Mouse (Mus musculus) B cell, adult 2 months (primary cell): Measurements from ENCODE around the gene 1700020D05Rik.
A peak's percentile ranks its signal among the peaks of the same experiment; 100 is the strongest.
"Not testable (repeated sequence)": the region's sequence is repeated elsewhere in the genome, so short reads cannot be mapped to it uniquely, and the experiment has no call there.

Source experiments
- DNase-seq, 2 experiments: peaks; one replicate each; pipeline ENCODE4 v3.0.0; 2022

The 1700020D05Rik gene

DNA sequence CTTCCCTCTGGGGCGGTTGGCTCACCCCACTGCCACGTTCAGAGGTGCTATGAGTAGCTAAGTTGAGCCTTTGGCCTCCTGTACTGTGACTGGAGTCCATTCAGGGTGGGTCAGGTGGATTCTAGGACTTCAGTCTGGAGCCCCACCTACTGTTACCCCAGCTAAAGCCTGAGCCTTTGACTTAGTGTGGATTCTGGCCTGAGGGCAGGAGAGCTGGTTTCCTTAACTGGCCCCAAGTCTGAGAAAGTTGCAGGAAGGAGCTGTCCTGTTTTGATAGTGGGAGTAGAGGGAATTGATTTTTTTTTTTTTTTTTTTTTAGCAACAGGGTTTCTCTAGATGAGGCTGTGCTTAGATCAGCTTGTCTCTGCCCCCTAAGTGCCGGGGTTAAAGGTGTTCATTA lies 9.3 kb downstream of the 1700020D05Rik start:
- no peak for DNase-seq

DNA sequence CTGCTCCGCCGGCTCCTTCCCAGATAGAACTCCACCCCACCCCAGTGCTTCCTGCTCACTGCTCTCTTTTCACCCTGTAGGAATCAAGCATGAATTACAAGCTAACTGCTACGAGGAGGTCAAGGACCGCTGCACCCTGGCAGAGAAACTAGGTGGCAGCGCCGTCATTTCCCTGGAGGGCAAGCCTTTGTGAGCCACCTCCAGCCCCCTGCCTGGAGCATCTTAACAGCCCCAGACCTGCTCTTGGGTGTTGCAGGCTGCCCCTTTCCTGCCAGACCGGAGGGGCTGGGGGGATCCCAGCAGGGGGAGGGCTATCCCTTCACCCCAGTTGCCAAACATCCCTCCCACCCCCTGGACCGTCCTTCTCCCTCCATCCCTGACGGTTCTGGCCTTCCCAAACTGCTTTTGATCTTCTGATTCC lies 10.3 kb downstream of the 1700020D05Rik start:
- DNase-seq: peak; percentile 53 to 61

DNA sequence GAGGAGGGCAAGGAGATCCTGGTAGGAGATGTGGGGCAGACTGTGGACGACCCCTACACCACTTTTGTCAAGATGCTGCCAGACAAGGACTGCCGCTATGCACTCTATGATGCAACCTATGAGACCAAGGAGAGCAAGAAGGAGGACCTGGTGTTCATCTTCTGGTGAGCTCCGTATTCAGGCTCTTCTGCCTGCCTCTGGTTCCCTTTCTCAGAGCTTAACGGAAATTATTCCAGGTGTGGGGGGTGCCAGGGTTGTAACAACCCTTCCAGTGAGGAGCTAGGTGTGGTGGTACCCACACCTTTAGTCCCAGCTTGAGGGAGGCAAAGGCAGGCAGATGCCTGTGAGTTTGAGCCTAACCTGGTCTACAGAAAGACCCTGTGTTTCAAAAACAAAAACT lies 10.9 kb downstream of the 1700020D05Rik start:
- DNase-seq: no peak

DNA sequence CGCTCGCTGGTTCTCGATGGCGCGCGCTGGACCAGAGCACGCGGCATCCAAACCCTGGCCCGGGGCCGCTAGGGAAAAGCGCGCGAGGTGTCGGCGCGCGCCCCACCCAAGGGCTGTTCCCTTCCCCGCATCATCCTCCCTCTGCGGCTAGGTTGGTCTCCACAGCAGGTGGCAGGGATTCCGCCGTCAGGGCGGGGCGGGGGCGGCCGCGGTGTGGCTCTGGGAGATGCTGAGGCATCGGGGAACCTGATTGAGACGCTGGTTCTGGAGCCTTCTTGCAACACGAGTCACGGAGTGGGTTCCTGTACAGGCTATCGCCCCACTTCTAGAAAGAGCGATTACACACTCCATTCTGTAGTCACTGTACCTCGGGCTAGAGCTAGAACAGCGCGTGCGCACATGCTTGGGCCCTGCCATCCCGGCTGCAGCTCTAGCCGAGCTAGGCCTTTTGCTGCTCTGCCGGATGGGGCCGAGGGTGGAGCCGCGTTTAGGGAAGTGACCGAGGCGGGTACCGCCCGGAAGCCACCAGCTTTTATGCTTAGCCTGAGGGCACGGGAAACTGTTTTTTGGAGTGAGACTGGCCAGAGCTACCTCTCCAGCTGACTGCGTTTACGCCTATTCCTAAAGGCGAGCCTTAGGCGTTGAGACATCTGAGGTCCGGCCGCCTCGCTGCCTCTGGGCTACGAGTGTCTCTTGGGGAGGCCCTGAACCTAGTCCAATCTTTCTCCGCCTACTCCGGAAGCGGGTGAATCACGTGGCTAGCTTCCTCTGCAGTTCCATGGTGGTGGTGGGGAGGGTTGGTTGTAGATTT lies 12.5 kb downstream of the 1700020D05Rik start:
- DNase-seq: peak; percentile 91

DNA sequence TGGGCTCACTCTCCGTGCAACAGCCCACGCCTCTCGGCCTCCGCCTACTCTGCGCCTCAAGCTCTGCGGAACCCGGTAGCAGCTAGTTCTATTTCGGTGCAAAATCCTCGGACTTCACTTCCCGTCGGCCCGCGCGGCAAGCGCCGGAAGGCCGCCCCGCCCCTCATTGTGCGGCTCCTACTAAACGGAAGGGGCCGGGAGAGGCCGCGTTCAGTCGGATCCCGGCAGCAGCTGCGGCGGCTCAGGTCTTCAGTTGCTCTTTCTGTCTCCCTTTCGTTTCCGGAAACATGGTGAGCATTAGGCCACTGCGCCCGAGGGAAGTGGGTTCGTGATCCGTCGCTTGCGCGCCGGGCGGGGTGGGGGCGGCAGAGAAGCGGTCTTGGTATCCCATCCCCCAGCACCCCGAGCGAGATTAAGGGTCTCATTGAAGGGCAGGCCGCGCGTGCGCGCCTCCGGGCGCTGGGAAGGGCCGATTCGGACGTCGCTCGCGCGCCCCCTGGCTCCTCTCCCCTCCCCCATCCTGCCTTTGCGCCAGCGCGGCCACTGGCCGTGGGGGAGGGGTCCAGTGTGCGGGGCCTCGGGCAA lies 13.2 kb downstream of the 1700020D05Rik start, which contains the start of gene Cfl1:
Cfl1 (plus strand) TSS at position 143 of the 585 bp plus-strand sequence.
- DNase-seq: peak; percentile 94 to 95

DNA sequence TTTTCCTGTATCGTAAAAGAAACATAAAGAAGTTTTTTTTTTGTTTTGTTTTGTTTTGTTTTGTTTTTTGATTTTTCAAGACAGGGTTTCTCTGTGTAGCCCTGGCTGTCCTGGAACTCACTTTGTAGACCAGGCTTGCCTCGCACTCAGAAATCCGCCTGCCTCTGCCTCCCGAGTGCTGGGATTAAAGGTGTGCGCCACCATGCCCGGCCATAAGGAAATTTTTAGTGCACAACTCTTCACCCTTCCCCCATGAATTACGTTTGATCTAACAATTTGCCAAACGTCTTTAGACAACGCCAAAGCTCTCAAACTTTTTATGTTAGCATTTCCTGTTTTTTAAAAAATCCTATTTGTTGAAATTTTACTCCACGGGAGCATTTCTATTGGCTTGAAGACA lies 13.9 kb downstream of the 1700020D05Rik start:
- not testable (repeated sequence) for DNase-seq

DNA sequence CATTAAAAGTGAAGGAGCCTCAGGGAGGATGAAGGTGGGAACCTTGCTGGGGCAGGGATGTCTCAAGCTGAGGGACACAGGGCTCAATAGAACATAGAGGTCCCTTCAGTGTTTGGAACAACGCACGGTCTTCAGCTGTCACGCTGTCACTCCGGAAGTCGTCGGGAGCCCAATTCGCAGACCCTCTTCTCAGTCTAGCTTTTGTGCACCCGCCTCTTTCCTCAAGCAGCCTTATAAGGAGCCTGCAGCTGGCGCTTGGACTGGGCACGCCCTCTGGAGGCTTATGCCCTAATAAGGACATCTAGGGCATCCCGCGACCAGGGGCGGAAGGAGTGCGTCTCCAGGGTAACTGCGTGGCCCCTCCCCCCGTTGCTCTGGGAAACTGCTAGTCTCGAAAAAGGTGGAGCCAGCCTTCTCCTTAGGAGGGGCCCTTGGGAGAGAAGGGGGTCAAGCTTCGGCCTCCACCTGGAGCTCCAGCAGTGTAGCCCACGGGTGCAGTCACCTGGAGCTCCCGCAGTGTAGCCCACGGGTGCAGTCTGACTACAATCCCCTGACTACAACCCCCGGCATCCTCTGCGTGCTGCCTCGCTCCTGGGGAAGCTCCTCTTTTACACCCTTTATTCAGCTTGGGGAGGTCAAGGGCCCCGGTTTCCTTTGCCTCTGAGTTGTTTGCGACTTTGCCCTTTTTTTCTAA lies 14.6 kb downstream of the 1700020D05Rik start:
- peak; percentile 95 to 96 for DNase-seq

DNA sequence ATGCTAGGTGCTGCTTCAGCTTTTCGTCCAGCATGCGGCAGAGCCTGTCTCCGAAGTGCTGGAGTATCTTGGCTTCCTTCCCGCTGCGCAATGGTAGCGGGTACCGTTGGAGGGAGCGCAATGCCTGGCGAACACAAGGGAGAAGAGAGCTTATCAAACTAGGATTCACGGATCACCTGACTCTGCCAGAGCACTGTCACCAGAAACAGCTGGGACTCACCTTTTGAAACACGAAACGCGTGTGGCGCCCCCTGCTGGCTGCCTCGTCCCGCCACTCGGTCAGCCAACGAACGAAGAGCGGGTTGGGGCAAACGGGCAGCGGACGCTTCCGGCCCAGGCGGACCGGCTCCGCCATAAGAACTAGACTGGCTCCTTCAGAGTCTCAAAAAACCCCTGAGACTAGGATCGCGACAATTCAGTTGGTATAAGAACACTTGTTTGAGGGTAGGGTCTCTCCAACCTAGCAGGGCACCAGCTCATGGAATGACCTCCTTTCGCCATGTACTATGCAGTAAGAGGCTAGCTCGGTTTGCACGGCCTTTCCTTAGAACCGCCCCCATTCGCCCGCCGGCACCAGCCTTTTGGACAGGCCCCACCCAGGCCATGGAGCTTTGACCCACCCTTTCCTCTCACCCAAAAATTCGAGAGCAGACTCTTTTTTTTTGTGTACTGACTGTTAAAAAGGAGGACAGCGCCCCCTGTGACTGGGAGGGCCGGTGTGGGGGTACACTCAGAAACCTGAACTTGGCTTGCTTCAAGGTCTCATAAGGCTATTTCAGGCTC lies 15.6 kb downstream of the 1700020D05Rik start, which contains the start of gene Mus81:
Mus81 (minus strand) TSS at position 635 of the 783 bp plus-strand sequence.
- peak; percentile 99 for DNase-seq

DNA sequence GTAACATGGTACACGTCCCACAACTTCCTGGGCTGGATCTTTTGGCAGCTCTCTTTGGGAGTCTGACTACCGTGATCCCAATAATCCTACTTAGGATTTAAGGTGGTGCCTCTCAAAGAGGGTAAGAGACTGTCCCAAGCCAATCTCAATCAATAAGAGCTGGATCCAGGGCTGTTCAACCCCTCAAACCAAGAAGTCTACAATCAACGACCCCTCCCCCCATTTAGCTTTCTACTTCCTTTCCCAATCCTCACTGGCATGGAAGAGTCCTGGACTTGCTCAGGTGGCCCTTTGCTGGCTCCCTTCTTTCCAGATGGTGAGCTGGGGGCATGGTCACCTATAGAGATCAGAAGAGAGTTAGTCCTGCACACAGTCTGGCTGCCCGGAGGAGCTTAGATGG lies 16.8 kb downstream of the 1700020D05Rik start:
- DNase-seq: no peak

DNA sequence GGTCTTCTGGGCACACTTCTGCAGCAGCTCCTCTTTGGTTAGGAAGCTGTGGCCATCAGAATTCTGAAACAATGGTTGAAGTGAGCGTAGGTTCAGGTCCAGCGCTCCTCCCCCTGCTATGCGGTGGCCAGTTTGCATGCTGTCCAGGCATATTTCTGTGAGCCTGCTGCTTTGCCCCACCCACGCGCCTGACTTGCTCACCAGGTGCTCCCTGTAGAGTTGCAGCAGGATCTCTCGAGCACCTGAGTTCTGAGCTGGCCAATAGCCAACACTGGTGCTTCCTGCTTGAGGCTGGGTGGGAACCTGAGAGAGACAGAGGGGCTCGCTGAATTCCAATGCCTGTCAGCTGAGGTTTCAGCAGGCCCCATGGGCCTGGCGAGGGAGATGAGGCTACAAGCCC lies 17.3 kb downstream of the 1700020D05Rik start:
- no peak for DNase-seq

DNA sequence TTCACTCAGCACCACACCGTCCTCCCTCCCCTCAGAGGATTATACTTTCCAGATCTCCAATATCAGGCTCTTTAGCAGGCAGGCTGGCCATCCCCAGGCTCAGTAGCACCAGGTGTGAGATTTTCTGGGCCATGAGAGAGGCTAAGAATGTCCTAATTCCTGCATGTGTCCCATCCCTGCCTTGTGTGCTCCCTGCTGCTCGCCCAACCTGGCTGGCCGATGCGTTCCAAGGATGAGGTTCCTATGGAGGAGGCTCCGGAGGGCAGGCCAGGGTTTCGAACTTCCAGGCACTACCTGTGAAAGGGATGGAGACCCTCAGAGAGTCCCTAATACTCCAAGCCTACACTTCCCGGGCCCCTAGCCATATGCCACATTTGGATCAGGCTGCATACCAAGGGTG lies 17.8 kb downstream of the 1700020D05Rik start:
- no peak for DNase-seq

DNA sequence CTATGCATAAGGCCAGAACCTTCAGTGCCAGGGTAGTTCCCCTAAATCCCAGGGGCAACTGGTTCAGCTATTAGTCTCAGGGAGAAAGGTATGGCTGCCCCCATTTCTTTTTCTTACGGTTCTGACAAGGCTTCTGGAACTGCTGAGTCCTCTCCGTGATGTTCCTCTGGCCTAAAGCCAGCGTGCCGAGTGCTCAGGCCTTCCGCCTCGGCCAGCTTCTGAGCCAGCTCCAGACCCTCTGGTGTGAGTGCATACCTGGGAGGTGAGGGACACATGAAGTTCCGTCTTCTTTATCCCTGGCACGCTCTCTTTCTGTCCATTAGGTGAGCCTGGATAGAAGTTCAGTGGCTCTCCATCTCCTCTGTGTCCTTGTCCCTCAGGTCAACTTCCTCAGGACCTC lies 18.2 kb downstream of the 1700020D05Rik start:
- no peak for DNase-seq

DNA sequence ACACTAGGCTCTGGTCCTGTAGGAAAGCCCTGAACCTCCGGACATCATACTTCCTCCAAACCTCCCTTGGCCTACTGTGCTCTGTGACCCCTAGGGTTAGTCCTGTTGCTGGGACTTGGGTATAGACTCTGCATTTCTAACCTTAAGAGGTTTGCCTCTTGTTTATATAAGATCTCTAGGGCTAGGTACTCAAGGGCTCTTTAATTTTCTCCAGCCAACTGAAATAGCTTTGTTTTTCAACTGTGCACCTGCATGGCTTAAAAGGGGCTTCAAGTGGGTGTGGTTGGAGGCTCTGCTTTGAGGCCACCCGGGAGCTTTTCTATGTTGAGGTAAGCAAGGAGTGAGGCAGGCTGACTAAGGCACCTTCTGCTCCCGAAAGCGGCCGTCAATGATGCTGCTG lies 19.1 kb downstream of the 1700020D05Rik start:
- DNase-seq: no peak

DNA sequence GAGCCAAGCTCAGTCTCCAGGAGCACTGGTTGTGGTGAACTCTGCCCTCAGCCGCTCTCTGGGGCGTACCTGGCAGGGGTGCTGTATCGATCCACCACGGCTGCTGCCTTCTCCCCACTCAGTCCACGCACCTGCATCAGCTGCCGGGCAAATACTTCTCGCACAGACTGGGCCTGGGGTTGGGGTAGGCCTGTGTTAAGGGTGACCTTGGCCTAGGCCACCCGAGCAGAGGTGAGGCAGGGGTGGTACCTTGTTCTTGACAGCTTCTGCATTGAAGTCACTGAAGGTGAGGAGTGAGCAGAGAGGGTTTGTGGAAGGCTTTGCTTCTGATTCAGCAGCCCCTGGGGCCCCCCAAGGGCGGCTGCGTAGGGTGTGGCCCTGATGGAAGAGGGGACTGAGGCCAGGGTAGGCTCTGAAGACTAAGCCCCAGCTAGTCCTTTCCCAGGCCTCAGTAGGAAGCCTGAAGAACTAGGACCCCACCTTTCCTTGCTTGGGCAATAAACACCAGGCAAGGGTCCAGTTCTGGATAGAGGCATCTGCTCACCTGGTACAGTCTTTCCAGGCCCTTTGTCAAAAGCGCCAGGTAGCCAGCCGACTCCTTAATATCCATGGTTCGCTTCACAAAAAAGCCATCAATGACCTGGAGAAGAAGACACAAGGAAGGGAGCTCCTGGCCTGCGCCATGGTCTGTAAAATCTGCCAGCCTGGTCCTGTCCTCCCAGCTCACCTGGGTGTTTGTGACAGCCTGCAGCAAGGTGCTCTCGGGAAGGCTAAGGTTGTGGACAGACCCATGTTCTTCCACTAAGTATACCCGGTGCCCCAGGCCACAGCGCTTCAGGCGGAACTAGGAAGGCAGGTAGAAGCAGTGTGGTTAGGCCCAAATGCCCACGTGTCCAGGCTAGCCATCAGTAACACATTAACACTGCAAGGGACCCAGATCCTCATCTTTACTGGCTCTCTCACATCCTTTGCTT lies 19.9 kb downstream of the 1700020D05Rik start:
- DNase-seq: no peak

DNA sequence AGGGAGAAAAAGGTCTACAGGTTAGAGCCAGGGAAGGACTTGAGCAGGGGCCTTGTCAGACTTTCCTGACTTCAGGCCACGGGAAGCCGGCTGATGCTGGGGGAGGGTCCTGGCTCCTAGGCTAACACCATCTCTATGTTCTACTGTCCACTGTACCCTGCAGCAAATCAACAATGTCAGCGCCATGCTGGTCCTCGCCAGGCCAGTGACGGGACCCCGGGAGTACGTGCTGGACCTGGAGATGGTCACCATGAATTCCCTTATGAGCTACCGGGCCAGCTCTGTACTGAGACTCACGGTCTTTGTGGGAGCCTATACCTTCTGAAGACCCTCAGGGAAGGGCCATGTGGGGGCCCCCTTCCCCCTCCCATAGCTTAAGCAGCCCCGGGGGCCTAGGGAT lies 22.2 kb downstream of the 1700020D05Rik start:
- no peak for DNase-seq

DNA sequence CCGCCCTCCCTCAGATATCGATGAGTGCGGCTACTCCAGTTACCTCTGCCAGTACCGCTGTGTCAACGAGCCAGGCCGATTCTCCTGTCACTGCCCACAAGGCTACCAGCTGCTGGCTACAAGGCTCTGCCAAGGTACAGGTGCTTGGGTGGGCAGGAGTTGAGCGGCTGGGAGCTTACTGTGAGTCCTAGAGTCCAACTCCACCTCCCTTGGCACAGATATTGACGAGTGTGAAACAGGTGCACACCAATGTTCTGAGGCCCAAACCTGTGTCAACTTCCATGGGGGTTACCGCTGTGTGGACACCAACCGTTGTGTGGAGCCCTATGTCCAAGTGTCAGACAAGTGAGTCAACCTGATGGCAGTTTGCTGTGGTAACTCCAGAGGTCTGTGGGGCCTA lies 23.6 kb downstream of the 1700020D05Rik start:
- DNase-seq: no peak

DNA sequence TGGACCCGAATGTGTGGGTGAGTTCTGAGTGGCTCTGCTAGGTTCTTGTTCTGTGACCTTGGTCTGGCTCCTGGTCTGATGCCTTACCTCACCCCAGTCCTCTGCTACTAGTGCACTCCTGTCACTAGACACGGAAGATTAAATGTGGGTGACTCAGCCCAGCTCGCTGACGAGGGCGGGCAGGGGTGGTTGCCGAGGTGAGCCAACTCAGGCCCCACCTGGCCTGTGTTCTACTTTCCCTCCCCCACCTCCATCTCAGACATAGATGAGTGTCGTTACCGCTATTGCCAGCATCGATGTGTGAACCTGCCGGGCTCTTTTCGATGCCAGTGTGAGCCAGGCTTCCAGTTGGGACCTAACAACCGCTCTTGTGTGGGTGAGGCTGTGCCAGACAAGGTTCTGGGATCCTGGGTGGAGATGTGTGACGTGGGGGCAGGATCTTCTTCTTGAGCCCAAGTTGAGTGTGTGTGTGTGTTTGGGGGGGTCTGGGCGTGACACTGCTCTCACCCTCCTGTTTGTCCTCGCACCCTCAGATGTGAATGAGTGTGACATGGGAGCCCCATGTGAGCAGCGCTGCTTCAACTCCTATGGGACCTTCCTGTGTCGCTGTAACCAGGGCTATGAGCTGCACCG lies 25.8 kb downstream of the 1700020D05Rik start:
- DNase-seq: no peak

DNA sequence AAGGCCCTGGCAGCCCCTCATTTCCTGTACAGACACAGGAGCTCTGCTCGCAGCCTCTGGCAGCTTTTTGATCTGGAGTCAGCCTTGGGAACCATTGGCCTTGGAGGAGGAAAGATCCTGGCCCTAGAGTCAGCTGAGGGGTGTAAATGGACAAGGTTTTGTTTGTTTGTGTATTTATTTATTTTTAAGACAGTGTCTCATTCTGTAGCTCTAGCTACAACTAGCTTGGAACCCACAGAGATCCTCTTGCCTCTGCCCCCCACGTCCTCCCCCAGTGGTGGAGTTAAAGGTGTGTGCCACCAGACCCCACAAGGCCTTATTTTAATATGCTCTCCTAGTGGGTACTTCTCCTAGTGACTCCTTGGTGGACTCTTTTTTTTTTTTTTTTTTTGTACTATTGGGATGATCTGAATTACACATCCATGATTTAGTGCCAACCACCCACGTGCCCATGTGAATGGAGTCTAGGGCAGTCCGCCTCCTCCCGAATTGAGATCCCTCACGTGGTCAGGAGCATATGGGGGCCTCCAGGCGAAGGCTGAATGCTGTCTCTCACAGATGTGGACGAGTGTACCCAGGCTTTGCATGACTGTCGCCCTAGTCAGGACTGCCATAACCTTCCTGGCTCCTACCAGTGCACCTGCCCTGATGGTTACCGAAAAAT lies 26.5 kb downstream of the 1700020D05Rik start:
- no peak for DNase-seq

DNA sequence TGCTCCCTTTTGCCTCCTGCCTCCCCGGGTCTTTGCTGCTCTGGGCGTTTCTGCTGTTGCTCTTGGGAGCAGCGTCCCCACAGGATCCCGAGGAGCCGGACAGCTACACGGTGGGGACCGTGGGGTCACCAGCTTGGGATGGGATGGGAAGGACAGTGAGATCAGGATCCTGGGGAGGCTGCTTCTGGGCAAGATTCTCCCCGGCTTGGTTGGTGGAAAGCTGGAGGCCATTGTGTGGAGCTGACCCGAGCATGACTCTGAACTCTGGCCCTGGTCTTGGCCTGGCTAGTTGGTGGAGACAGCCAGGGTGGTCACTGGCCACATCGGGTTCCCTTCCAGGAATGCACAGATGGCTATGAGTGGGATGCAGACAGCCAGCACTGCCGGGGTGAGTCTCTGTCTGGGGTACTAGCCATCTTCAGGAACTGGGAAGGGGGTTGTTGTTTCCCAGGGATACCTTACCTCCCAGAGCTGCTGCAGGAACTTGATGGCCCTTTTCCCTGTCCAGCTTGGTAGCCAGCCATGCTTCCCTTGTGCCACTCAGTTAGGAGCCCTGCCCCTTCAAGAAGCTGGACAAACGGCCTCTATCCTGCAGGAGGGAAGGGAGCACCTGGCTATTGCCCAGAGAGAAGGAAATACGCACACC lies 28.4 kb downstream of the 1700020D05Rik start:
- DNase-seq: no peak
